Mouse (Mus musculus) erythroblast, adult 5-6 weeks (primary cell): ENCODE results near the gene A730046J19Rik. TPM values are rescaled to one million over a fixed set of nuclear protein-coding genes. Genes with fewer than 3 reads are reported as not detected.

Experiments used
- ATAC-seq: replicated peaks from 2 replicates; pipeline ENCODE4 v1.8.0; 2016; ENCODE audit warnings: moderate number of reproducible peaks, mild to moderate bottlenecking, moderate TSS enrichment, inconsistent platforms; ENCODE audit not compliant: poor library complexity, low FRiP score, severe bottlenecking
- total RNA-seq, 2 experiments: library from RNA; stranded (forward) in 1 of 2; stranded (reverse) in 1 of 2; fragments of 150-400 nt in 1 of 2; fragments of 200-764, 138-1000 nt in 1 of 2; gene quantifications; 2 replicates each; pipeline versions ENCODE4 v1.2.3 to v1.2.4; 2015 to 2017; ENCODE audit warnings: low replicate concordance in 2 of 2

Gene A730046J19Rik
- total RNA-seq (2015; ENCODE audit: low replicate concordance) (0.42 TPM in 1 of 2 replicates, not detected in the other), total RNA-seq (2017; ENCODE audit: low replicate concordance) (0.17 TPM in 1 of 2 replicates, not detected in the other)

DNA sequence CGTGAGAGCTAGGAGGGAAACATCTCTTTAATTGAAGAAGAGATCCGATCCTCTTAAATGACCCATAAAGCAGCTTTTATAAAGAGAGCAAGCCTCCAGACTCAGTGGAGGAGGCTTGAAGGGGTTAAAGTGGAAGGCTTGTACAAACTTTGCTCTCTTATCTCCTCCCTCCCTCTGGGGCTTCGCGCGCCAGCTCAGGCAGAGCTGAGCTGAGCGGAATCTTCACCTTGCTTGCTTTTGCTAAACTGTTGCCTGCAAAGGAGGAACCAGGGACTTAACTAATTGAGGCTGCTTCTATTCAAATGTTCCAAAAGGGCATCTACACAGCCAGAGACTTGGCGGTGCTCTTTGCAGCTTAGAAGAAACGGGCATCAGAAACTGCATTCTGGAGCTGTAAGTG is at the start of gene A730046J19Rik:
Gene A730046J19Rik (plus strand): TSS at position 173 of the 400 bp plus-strand sequence.
- ATAC-seq: no peak

DNA sequence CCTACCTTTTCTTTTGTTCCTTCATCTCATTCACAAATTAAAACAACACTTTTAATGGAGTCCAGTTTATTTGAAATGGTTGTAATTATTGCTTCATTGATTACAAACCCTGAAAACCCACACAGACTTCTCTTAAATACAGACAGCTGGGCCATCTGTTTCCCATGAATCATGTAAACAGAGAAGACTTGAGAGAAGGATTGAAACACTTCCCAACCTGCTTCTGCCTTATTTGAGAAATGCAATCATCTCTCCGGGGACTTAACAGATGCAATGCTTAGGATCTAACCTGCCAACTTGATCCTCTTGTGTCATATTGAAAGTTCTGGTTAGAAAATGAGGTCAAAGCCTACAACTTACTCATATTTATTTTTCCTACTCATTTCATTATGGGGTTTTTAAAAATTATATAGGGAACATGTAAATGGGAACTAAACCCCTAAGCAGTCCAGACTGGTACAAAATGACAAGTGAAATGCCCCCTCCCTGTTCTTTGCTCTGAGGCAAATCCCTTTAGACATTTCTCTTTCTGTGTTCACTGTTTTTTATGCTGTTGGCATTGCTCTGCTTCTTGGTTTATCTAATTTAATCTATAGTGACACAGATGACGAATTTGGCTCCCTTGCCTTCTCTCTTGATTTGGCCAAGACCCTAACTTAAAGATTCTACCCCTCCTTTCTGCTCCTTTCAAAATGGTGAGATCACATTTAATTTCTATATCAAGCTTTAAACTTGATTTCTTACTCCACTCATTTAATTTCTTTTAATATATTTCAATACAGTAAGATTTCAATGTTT is 48.7 kb upstream of the A730046J19Rik start:
- no peak for ATAC-seq

DNA sequence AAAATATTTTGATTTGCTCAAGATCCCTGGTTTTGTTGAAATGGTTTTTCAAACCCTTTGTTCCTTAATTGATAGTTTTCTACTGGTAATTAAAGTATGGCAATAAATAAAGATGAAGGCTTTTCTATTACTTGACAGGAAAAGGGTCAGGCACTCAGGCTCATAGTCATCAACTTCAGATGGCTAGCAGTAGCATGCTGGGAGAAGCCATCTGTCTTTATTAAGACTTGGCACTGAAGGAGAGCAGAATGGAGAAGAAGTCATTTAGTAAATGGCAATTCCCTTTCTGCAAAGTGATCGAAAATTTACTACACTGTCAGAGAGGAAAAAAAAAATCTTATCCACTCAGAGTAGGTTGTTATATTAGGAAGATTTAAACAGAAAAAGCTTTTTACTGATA is 17.2 kb upstream of the A730046J19Rik start:
- no peak for ATAC-seq

DNA sequence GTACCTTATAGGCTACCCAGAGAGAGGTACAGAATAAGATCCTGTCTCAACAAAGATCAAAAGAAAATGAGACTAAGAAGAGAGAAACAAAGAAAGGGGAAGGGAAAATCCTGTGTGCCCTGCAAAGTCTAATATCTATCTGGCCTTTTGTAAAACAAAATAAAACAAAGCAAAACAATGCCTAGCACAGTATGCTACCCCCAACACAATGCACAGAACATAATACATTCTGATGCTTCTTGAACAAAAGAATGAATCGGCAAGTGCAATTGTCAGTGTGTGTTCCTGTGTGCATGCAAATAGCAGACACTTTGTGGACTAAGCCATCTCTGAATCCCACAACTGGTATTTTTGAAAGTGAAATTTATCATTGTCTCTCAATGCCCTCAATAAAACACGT is 3.5 kb upstream of the A730046J19Rik start:
- ATAC-seq: no peak

GRCm38 (mm10) chrX:144154111-144154510 is 616 bp downstream of the A730046J19Rik start:
- no peak for ATAC-seq

- ATAC-seq: no peak
Measured at GRCm38 (mm10) chrX:144162936-144163335, 9.4 kb downstream of the A730046J19Rik start.

Other genes with a start within 250 kb of the A730046J19Rik start
- gene Dcx, start 220.4 kb upstream of the A730046J19Rik start, total RNA-seq (2015; ENCODE audit: low replicate concordance): not detected in 2 replicates
- not detected in 2 replicates for gene Dcx, start 220.4 kb upstream of the A730046J19Rik start, total RNA-seq (2017; ENCODE audit: low replicate concordance)
- 10.0 and 10.6 TPM in 2 replicates for gene Alg13, start 164.1 kb downstream of the A730046J19Rik start, total RNA-seq (2015; ENCODE audit: low replicate concordance)
- gene Alg13, start 164.1 kb downstream of the A730046J19Rik start, total RNA-seq (2017; ENCODE audit: low replicate concordance): 1.1 and 2.6 TPM in 2 replicates